Mouse (Mus musculus) adrenal gland (tissue): ENCODE measurements around the gene Heatr3.

ENCODE experiments used
- intact Hi-C: fragments of 180-260 bp; cut with DNase I; formaldehyde crosslinking; loops from one replicate; pipeline ENCODE4 v1.15.1; 2025
- long read RNA-seq, 2 experiments: library from polyadenylated mRNA; unstranded; transcript quantifications; one replicate each; pipeline ENCODE4 v2.0.0; 2020; ENCODE audit warnings: borderline replicate concordance in 1 of 2; ENCODE audit not compliant: insufficient replicate concordance in 1 of 2

Heatr3 gene
- long read RNA-seq, experiment 1, transcript Heatr3-201 (15 exons, 3,251 nt) = major isoform, 13 of 16 reads
- long read RNA-seq, experiment 1, partial matches to known transcripts = 3 of 16 reads
- long read RNA-seq, experiment 1, other reads (novel, unspliced or antisense) = 0 of 16 reads
- long read RNA-seq, experiment 2, transcript Heatr3-201 (15 exons, 3,251 nt) = major isoform, 10 of 17 reads
- long read RNA-seq, experiment 2, partial matches to known transcripts = 7 of 17 reads
- long read RNA-seq, experiment 2, other reads (novel, unspliced or antisense) = 0 of 17 reads

GRCm38 (mm10) chr8:88137748-88138484 is at the start of gene Heatr3:
Gene Heatr3 (plus strand): TSS chr8:88137855.
- intact Hi-C loops = no loop called here

GRCm38 (mm10) chr8:88088006-88088405 is 49.6 kb upstream of the Heatr3 start:
- intact Hi-C loops = no loop called here

- intact Hi-C loops = no loop called here
Observed at GRCm38 (mm10) chr8:88091661-88092060, 46.0 kb upstream of the Heatr3 start.

- intact Hi-C loops = no loop called here
Observed at GRCm38 (mm10) chr8:88093367-88093766, 44.3 kb upstream of the Heatr3 start.

DNA sequence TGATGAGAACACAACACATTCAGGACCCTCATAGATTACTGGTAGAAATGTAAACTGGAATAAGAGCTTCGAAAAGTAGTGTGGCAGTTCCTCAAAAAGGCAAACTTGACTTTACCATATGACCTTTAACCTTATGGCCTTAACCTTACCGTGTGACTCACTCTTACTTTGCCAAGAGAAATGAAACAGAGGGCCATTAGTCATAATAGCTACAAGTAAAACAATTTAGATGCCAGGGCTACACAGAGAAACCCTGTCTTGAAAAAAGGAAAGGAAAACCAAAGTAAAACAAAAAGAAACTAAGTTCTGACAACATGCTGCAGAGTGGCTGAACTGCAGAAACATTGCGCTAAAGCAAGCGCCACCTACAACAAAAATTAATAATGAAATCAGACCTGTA is 38.8 kb upstream of the Heatr3 start:
- intact Hi-C loops = no loop called here

DNA sequence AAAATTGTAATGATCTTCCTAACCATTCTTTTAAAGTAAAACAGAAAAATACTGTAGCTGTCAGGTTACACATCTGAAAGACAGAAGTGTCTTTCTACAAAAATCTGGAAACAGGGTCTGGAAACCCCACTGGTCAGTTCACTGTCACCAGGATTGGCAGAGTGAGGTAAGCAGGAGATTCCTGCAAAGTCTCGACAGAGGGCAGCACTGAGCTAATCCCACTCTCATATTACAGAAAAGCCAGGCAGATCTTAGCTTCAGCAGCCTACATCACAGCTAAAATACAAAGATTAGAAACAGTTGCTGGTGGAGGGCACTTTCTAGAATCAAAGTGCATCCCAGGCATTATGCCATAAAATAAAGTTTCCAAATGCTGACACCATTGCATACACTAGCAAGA is 38.1 kb upstream of the Heatr3 start:
- intact Hi-C loops = no loop called here

DNA sequence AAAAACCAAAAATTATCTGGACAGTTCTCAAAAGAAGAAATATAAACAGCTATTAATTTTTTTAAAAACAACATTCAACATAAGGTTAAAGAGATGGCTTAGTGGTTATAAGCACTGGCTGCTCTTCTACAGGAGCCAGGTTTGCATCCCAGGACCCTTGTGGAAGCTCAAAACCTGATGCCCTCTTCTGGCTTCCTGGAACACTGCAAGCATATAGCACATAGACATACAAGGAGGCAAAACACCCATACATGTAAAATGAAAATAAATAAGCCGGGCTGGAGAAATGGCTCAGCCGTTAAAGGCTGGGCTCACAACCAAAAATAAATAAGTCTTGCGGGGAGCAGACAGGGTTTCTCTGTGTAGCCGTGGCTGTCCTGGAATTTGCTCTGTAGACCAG is 28.4 kb upstream of the Heatr3 start:
- intact Hi-C loops = no loop called here

GRCm38 (mm10) chr8:88118456-88119036 is 19.1 kb upstream of the Heatr3 start, which contains the start of gene Cnep1r1:
Gene Cnep1r1 (plus strand): TSS chr8:88118769.
- intact Hi-C loops = no loop called here

DNA sequence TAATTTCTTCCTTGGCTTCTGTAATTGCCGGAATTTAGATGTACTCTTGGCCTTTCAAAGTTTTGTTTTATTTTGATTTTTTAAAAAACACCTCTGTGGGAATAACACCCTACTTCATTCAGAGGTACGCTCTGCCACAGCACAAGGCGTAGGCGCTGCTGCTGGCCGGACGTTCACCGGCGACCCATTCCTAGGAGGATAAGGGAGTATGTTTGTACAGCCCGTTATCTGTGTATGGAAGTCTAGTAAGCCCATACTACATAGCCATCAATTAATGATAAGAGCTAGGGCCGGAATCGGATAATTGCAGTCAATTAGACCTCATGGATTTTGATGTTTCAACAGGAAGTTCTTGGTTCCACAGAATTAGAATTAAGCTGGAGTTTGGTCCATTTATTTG is 18.6 kb upstream of the Heatr3 start:
- intact Hi-C loops = no loop called here

DNA sequence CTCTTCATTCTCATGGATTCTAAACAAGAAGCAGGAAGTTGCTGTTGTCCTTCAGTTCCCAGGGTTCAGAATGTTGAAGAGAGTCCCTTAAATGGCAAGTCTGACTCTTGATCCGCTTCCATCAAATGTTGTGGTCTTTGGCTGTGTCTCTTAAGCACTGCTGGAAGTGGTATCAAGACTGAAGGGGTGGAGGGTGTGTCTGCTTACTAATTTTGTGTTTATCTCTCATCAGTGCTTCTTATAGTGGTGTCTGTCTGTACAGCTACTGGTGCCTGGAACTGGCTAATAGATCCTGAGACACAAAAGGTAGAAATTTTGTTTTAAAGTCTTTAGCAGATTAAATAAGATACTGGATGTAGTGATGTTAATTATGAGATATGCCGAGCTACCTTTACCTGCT is 12.8 kb upstream of the Heatr3 start:
- intact Hi-C loops = no loop called here

- intact Hi-C loops = no loop called here
Observed at GRCm38 (mm10) chr8:88129397-88129796, 8.3 kb upstream of the Heatr3 start.

GRCm38 (mm10) chr8:88130754-88131317 is 6.8 kb upstream of the Heatr3 start:
- intact Hi-C loops = no loop called here

- intact Hi-C loops = no loop called here
Observed at GRCm38 (mm10) chr8:88139256-88139655, 1.6 kb downstream of the Heatr3 start.

- intact Hi-C loops = no loop called here
Observed at GRCm38 (mm10) chr8:88141629-88142028, 4.0 kb downstream of the Heatr3 start.

- intact Hi-C loops = no loop called here
Observed at GRCm38 (mm10) chr8:88144041-88144440, 6.4 kb downstream of the Heatr3 start.

- intact Hi-C loops = loop anchor here (10.0 kb wide), 1 partner anchor 194 kb away; no protein-coding TSS in a partner anchor
Observed at GRCm38 (mm10) chr8:88150910-88151371, 13.3 kb downstream of the Heatr3 start.

- intact Hi-C loops = no loop called here
Observed at GRCm38 (mm10) chr8:88160237-88160995, 22.8 kb downstream of the Heatr3 start.

DNA sequence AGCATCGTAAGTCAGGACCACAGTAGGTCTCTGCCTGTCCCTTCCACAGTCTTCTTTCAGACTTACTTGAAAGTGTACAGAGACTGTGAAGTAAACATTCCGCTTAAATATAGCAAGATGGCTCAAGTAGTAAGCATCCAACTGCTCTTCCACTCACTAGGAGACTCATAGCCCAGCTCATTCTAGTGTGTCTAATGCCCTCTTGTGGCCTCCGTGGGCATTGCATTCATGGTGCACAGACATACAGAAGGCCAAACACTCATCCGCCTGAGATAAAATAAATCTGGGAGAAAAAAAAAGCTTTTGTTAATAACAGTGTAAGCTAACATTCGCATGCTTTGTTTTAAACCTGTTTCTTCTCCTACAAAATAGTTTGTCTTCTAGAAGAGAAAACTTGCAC is 23.8 kb downstream of the Heatr3 start:
- intact Hi-C loops = no loop called here

- intact Hi-C loops = no loop called here
Observed at GRCm38 (mm10) chr8:88175264-88175663, 37.6 kb downstream of the Heatr3 start.

- intact Hi-C loops = no loop called here
Observed at GRCm38 (mm10) chr8:88177291-88177690, 39.6 kb downstream of the Heatr3 start.

DNA sequence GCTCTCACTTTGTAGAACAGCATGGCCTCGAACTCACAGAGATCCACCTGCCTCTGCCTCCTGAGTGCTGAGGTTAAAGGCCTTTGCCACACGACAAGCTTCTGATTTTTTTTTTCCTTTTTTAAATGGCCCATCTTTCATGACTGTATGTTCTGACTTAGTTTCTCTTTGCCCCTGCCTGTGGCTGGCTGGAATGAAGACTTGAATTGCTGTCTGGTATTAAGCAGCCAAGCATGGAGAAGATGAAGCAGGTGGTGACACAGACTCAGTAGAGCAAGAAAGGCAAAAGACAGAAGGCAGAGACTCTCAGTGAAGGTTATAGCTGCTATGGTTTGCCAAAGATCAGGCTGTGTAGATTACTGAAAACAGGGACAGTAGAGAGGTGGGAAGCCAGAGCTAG is 45.5 kb downstream of the Heatr3 start:
- intact Hi-C loops = no loop called here
